Mouse (Mus musculus): ENCODE results near the gene Qrich2. TPM values are rescaled to one million over a fixed set of nuclear protein-coding genes. Genes with fewer than 3 reads are reported as not detected.

Gene Qrich2
- polyA plus RNA-seq, 1 experiment: 1.3 TPM

DNA sequence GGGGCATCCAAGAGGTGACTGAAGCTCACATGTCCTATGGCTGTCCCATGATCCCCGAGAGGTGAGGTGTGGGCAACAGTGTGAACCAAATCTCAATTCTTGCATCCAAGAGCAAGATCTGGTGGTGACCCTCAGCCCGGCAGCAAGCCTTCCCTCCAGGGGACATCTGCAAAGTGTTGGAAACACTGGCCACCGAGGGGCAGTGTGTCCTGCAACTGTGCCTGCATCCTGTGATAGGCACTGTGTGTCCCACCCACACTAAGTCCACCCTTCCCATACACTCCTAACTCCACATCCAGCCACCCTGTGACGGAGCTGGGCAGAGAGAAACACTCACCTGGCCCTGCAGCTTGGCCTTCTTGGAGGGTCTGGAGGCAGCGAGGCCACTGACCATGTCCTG lies 18.2 kb downstream of the Qrich2 start:
- no peak overlapping the region for H3K27ac ChIP-seq (ENCODE audit: insufficient read depth, low read length)
- no peak overlapping the region for H3K9ac ChIP-seq (ENCODE audit: low read depth, poor library complexity, severe bottlenecking)
- no peaks in the 10 kb centered on the region for H3K27me3 ChIP-seq (ENCODE audit: control insufficient read depth, insufficient read depth, low read length, poor library complexity, severe bottlenecking)
- H3K4me3 ChIP-seq (ENCODE audit: low read depth, low read length): no peak overlapping the region
- TF ChIP-seq CTCF (IDR thresholded peaks at IDR 0.05; ENCODE audit: low read depth, low read length): no peak
- no peak for TF ChIP-seq POLR2A (IDR thresholded peaks at IDR 0.05; ENCODE audit: insufficient read depth, low read length)
- no peak for TF ChIP-seq EP300 (IDR thresholded peaks at IDR 0.05; ENCODE audit: insufficient read depth, low read depth, low read length)
- H3K36me3 ChIP-seq (ENCODE audit: control insufficient read depth, insufficient read depth, low read length, poor library complexity, severe bottlenecking): no peaks in the 10 kb centered on the region
- H3K4me1 ChIP-seq (ENCODE audit: control insufficient read depth, insufficient read depth, low read length): peaks cover 6% of the 10 kb centered on the region
- 0 out of 2 replicates have a peak, but pooled peaks cover 2% of the 10 kb centered on the region for H3K9me3 ChIP-seq (replicated peaks; ENCODE audit: control insufficient read depth, insufficient read depth, low read length, poor library complexity, severe bottlenecking)

GRCm38 (mm10) chr11:116446308-116446887 lies 19.6 kb downstream of the Qrich2 start:
- TF ChIP-seq EP300 (IDR thresholded peaks at IDR 0.05; ENCODE audit: insufficient read depth, low read depth, low read length): no peak
- TF ChIP-seq POLR2A (IDR thresholded peaks at IDR 0.05; ENCODE audit: insufficient read depth, low read length): no peak
- Histone ChIP-seq H3K9me3 (replicated peaks; ENCODE audit: control insufficient read depth, insufficient read depth, low read length, poor library complexity, severe bottlenecking) (0 out of 2 replicates have a peak, but pooled peaks cover 2% of the 10 kb centered on the region), H3K4me3 (ENCODE audit: low read depth, low read length) (peak overlapping the region; percentile 53), H3K36me3 (ENCODE audit: control insufficient read depth, insufficient read depth, low read length, poor library complexity, severe bottlenecking) (no peaks in the 10 kb centered on the region), H3K4me1 (ENCODE audit: control insufficient read depth, insufficient read depth, low read length) (peaks cover 6% of the 10 kb centered on the region), H3K27ac (ENCODE audit: insufficient read depth, low read length) (no peak overlapping the region), H3K27me3 (ENCODE audit: control insufficient read depth, insufficient read depth, low read length, poor library complexity, severe bottlenecking) (no peaks in the 10 kb centered on the region), H3K9ac (ENCODE audit: low read depth, poor library complexity, severe bottlenecking) (peak overlapping the region; percentile 31; the same call in 1 of the 2 replicates)

DNA sequence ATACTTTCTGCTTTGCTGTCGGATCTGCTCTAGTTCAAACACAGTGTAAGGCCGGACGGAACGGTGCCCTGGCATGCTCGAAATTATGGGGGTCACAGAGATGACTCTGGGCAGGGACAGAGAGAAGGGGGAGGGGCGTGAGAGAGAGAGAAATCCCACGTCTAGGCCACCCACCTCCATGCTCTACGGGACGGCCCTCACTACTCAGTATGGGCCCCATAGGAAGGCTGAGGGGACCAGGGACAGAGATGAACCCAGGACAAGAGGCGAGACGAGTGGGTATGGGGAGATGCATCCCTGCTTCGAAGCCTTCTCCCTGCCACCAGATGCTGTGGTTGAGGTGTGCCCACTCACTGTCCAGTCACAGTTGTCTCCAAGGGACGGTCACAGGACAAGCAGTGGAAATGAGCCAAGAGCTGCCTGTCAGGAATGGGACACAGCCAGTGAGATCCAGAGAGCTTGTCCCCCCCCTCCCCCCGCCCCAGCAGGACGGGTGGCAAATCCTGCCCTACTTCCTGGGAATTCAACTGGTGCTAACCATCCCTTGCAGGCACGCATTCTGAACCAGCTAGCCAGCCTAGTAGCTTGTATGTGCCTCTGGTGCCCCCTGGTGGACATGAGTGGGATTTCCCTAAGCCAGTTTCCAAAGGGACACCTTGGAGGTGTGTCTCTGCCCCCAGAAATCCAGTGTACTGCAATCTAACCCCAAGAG lies 20.3 kb downstream of the Qrich2 start:
- no peak overlapping the region for H3K9ac ChIP-seq (ENCODE audit: low read depth, poor library complexity, severe bottlenecking)
- no peak for TF ChIP-seq POLR2A (IDR thresholded peaks at IDR 0.05; ENCODE audit: insufficient read depth, low read length)
- peak; percentile 94 for TF ChIP-seq CTCF (IDR thresholded peaks at IDR 0.05; ENCODE audit: low read depth, low read length)
- 0 out of 2 replicates have a peak, but pooled peaks have one; percentile 29 for TF ChIP-seq EP300 (IDR thresholded peaks at IDR 0.05; ENCODE audit: insufficient read depth, low read depth, low read length)
- H3K27me3 ChIP-seq (ENCODE audit: control insufficient read depth, insufficient read depth, low read length, poor library complexity, severe bottlenecking): no peaks in the 10 kb centered on the region
- 0 out of 2 replicates have a peak, but pooled peaks cover 2% of the 10 kb centered on the region for H3K9me3 ChIP-seq (replicated peaks; ENCODE audit: control insufficient read depth, insufficient read depth, low read length, poor library complexity, severe bottlenecking)
- H3K36me3 ChIP-seq (ENCODE audit: control insufficient read depth, insufficient read depth, low read length, poor library complexity, severe bottlenecking): no peaks in the 10 kb centered on the region
- H3K27ac ChIP-seq (ENCODE audit: insufficient read depth, low read length): no peak overlapping the region
- H3K4me1 ChIP-seq (ENCODE audit: control insufficient read depth, insufficient read depth, low read length): peaks cover 6% of the 10 kb centered on the region
- peak overlapping the region; percentile 53; the same call in 1 of the 2 replicates for H3K4me3 ChIP-seq (ENCODE audit: low read depth, low read length)

DNA sequence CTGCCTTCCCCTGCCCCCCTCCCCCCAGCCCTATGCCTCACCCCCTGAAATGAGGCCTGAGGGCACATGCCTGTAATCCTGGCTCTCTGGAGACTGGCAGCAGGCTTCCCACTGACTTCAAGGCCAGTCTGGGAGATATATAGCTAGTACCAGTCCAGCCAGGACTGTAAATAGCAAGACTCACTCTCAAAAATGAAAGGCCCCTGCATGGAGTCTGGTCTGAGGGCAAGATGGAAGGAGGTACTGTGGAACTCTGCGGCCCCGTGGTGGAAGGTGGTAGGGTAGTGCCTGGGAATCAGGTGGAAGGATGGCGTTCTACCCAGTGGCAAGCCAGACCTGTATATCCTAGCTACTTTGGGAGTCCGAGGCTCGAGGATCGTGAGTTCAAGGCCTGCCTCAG lies 22.1 kb downstream of the Qrich2 start:
- H3K9ac ChIP-seq (ENCODE audit: low read depth, poor library complexity, severe bottlenecking): no peak overlapping the region
- H3K36me3 ChIP-seq (ENCODE audit: control insufficient read depth, insufficient read depth, low read length, poor library complexity, severe bottlenecking): peaks cover 9% of the 10 kb centered on the region
- H3K4me3 ChIP-seq (ENCODE audit: low read depth, low read length): no peak overlapping the region
- TF ChIP-seq CTCF (IDR thresholded peaks at IDR 0.05; ENCODE audit: low read depth, low read length) (no peak), POLR2A (IDR thresholded peaks at IDR 0.05; ENCODE audit: insufficient read depth, low read length) (no peak), EP300 (IDR thresholded peaks at IDR 0.05; ENCODE audit: insufficient read depth, low read depth, low read length) (no peak)
- no peaks in the 10 kb centered on the region for H3K9me3 ChIP-seq (replicated peaks; ENCODE audit: control insufficient read depth, insufficient read depth, low read length, poor library complexity, severe bottlenecking)
- H3K27me3 ChIP-seq (ENCODE audit: control insufficient read depth, insufficient read depth, low read length, poor library complexity, severe bottlenecking): no peaks in the 10 kb centered on the region
- H3K4me1 ChIP-seq (ENCODE audit: control insufficient read depth, insufficient read depth, low read length): peaks cover 6% of the 10 kb centered on the region
- H3K27ac ChIP-seq (ENCODE audit: insufficient read depth, low read length): no peak overlapping the region

GRCm38 (mm10) chr11:116443311-116443710 lies 22.7 kb downstream of the Qrich2 start:
- peaks cover 11% of the 10 kb centered on the region for H3K36me3 ChIP-seq (ENCODE audit: control insufficient read depth, insufficient read depth, low read length, poor library complexity, severe bottlenecking)
- H3K27me3 ChIP-seq (ENCODE audit: control insufficient read depth, insufficient read depth, low read length, poor library complexity, severe bottlenecking): no peaks in the 10 kb centered on the region
- TF ChIP-seq EP300 (IDR thresholded peaks at IDR 0.05; ENCODE audit: insufficient read depth, low read depth, low read length): no peak
- no peak for TF ChIP-seq CTCF (IDR thresholded peaks at IDR 0.05; ENCODE audit: low read depth, low read length)
- TF ChIP-seq POLR2A (IDR thresholded peaks at IDR 0.05; ENCODE audit: insufficient read depth, low read length): no peak
- no peaks in the 10 kb centered on the region for H3K9me3 ChIP-seq (replicated peaks; ENCODE audit: control insufficient read depth, insufficient read depth, low read length, poor library complexity, severe bottlenecking)
- no peak overlapping the region for H3K4me3 ChIP-seq (ENCODE audit: low read depth, low read length)
- H3K9ac ChIP-seq (ENCODE audit: low read depth, poor library complexity, severe bottlenecking): no peak overlapping the region
- H3K4me1 ChIP-seq (ENCODE audit: control insufficient read depth, insufficient read depth, low read length): peaks cover 6% of the 10 kb centered on the region
- no peak overlapping the region for H3K27ac ChIP-seq (ENCODE audit: insufficient read depth, low read length)

- H3K27me3 ChIP-seq (ENCODE audit: control insufficient read depth, insufficient read depth, low read length, poor library complexity, severe bottlenecking): no peaks in the 10 kb centered on the region
- no peak overlapping the region for H3K9ac ChIP-seq (ENCODE audit: low read depth, poor library complexity, severe bottlenecking)
- no peak overlapping the region for H3K4me3 ChIP-seq (ENCODE audit: low read depth, low read length)
- peaks cover 6% of the 10 kb centered on the region for H3K4me1 ChIP-seq (ENCODE audit: control insufficient read depth, insufficient read depth, low read length)
- H3K36me3 ChIP-seq (ENCODE audit: control insufficient read depth, insufficient read depth, low read length, poor library complexity, severe bottlenecking): peaks cover 11% of the 10 kb centered on the region
- TF ChIP-seq POLR2A (IDR thresholded peaks at IDR 0.05; ENCODE audit: insufficient read depth, low read length): no peak
- H3K27ac ChIP-seq (ENCODE audit: insufficient read depth, low read length): no peak overlapping the region
- H3K9me3 ChIP-seq (replicated peaks; ENCODE audit: control insufficient read depth, insufficient read depth, low read length, poor library complexity, severe bottlenecking): no peaks in the 10 kb centered on the region
Observed at GRCm38 (mm10) chr11:116442867-116443177, 23.2 kb downstream of the Qrich2 start.

All from ES-Bruce4 (cell line).